Mouse (Mus musculus): ENCODE measurements around the gene Fgfr2.

Gene Fgfr2

GRCm38 (mm10) chr7:130324716-130325401 lies 2798.3 kb downstream of the Fgfr2 start:
- DNase-seq (ENCODE audit: low spot score), result peak; percentile 78

- no peak for DNase-seq (ENCODE audit: low spot score)
Observed at GRCm38 (mm10) chr7:130323766-130324165, 2799.4 kb downstream of the Fgfr2 start.

DNA sequence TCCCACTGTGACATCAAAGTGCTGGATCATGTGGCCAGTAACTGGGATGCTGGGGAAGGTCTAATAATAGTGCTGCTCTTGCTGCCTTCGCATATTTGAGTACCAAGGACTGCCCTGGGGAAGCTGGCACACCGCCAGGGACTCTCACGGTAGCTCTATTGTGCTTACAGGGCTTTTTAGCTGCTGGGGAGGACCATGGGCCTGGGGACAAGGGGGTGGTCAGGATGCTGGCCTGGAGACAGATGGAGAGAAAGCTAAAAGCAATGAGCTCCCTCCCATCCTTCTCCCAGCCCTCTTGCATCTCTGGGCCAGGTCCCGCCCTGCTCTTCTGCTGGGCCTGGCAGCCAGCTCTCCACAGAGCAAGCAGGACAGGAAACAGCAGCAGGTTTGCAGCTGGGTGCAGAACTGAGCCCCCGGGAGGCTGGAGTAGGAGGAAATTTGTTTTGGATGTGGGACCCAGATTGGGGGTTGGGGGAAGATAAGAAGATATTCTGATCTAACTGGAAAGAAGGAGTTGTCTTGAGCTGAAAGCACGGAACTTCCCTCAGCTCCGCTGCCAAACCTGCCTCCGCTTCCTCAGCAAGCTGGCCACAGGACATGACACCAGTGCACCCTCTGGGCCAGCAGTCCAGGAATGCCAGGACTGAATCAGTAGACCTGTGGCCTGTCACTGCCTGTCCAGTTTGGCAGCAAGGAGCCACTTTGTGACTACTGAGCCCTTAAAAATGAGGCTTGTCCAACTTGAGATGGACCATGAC lies 2803.2 kb downstream of the Fgfr2 start:
- DNase-seq (ENCODE audit: low spot score), result peak; percentile 45

DNA sequence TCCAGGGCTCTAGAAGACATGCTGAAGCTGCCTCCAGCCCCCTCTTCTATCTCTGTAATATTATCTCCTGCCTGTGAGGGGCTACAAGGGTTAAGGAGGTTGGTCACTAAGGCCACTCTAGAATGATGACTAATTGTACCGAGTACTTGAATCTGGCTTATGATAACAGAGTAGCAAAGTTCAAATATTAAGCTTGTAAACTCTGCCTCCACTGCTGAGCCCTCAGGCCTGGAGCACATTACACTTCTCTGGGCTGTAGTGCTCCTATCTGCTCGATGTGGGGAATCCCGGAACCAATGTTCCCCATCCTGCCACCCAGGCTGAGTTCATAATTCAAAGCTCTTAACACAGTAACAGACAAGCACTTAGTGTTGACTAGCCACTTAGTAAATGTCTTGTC lies 2806.9 kb downstream of the Fgfr2 start:
- no peak for DNase-seq (ENCODE audit: low spot score)

DNA sequence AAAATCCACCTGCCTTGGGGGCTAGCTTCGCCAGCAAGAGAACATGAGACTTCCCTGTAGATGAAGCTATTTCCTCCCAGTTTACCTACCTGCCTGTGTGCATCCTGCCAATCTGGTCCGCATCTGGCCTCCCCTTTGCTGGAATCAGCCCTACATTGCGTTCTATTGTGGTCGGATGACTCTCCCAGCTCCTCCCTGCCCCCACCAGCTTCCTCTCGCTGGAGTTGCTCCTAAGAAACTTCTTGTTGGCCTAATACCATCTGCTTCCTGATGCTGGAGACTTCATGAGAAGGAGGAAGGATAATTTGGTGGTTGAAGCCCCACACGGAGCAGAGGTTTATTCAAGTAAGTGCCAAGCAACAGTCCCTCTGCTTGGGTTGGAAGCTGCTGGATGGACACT lies 2807.9 kb downstream of the Fgfr2 start:
- DNase-seq (ENCODE audit: low spot score), result no peak

- DNase-seq (ENCODE audit: low spot score), result no peak
Observed at GRCm38 (mm10) chr7:130314658-130315057, 2808.5 kb downstream of the Fgfr2 start.

DNA sequence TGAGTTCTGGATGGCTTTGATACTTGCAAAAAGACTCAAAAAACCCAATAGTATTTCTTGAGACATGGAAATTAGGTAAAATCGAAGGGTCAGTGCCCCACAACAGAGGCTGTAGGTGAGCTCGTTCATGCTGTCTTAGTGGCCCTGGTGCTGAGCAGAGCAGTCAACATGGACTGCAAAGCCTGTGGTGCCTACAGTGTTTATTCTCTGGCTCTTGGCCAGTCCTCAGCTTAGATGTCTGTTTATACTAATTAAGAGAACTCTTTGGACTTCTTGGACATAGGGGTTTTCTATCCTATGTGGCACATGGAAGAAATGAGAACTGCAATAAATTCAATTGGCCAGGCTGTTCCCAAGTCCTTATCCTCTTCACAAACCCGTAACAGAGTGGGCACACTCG lies 2811.8 kb downstream of the Fgfr2 start:
- DNase-seq (ENCODE audit: low spot score), result no peak

- DNase-seq (ENCODE audit: low spot score), result no peak
Observed at GRCm38 (mm10) chr7:130309180-130309579, 2814.0 kb downstream of the Fgfr2 start.

DNA sequence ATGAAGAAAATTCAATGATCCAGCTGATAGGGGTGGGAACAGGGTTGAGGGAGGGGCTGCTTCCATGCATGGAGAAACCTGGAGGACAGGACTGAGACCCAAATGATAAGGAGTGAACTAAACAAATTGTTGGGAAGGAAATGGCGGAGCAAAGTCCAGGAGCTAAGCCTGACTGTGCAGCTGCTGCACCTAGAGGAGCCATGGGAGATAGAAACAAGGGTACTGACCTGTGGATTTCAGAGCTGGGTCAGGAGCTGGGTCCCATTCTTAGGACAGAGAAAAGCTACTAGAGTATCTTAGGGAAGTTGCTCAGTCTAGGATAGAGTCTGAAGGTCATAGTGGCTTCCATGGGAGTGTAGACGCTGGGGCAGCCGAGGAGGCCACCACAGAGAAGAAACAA lies 2816.1 kb downstream of the Fgfr2 start:
- no peak for DNase-seq (ENCODE audit: low spot score)

- no peak for DNase-seq (ENCODE audit: low spot score)
Observed at GRCm38 (mm10) chr7:130304642-130305041, 2818.5 kb downstream of the Fgfr2 start.

GRCm38 (mm10) chr7:130303464-130303863 lies 2819.7 kb downstream of the Fgfr2 start:
- DNase-seq (ENCODE audit: low spot score), result no peak

DNA sequence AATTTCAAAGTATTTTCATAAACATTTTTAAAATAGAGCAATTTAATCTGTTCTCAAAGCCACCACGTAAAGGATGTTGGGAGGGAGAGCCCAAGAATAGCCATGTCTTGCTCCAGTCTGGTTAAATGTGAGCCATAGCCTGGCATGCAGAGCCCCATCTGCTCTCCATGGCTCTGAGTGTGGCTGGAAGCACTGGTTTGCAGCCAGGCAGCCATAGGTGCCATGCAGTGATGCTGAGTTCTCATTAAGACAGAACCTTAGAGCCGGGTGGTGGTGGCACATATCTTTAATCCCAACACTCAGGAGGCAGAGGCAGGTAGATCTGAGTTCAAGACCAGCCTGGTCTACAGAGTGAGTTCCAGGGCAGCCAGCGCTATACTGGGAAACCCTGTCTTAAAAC lies 2822.5 kb downstream of the Fgfr2 start:
- no peak for DNase-seq (ENCODE audit: low spot score)

DNA sequence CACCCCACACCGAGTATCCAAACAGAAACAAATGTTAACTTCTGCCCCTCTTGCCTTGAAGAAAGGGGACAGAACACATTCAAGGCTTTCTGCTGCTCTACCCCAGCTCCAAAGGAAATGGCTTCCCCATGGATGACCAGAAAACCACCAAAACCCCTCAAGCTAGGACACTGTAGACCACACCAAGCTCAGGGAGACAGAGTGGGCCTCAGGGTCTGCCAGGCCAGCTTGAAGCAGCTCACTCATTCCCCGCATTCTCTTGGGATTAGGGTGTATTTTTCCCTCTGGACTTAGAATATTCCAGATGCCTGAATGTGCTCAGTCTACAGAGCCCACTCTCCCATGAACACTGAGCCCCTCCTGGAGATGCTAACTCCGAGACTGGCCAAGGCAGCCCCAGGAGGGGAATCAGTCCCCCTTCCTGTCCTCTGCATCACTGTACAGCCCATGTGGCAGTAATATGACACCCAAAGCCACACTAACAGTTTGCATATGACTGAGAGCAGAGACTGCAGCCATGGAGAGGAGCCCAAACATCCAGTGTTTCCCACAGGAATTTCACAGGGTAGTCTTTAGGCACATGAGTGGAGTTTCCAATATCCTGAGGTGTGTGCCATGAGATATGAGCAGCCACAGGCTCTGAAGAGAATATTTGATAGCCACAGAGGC lies 2824.1 kb downstream of the Fgfr2 start:
- DNase-seq (ENCODE audit: low spot score), result peak; percentile 12

- no peak for DNase-seq (ENCODE audit: low spot score)
Observed at GRCm38 (mm10) chr7:130291179-130291578, 2832.0 kb downstream of the Fgfr2 start.

- DNase-seq (ENCODE audit: low spot score), result no peak
Observed at GRCm38 (mm10) chr7:130289428-130289790, 2833.7 kb downstream of the Fgfr2 start.

DNA sequence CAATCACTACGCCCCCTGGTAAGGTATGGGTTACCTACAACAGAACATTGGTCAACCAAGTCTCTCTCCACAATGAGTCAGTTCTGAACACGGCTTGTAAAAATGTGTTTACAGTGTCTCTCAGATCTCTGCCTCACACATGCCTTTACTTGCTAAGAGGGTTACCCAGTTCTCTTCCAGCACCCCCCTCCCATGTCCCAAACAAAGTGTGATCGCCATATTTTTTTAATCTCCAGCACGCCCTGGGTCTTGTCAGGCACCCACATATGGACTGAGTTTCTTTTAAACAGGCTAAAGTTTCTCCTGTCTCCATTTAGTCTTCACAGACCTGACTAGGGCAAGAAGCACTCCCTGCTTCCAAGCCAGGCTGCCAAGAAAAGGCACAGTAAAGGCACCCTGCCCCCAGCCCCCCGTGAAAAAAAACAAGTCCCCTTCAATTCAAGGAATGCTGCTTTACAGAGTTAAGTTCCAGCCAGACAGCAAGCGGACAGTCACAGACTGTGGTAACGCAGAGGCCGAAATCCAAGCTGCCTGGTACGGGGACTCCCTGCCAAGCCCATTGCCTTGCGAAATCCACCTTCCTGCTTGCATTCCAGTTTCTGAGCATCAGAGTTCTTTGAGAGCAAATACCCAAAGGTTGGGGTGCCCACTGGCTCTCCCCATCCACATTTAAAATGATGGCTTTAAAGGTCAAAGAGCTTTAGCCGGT lies 2834.3 kb downstream of the Fgfr2 start:
- peak; percentile 74 for DNase-seq (ENCODE audit: low spot score)

- peak; percentile 12 for DNase-seq (ENCODE audit: low spot score)
Observed at GRCm38 (mm10) chr7:130288248-130288647, 2834.9 kb downstream of the Fgfr2 start.

DNA sequence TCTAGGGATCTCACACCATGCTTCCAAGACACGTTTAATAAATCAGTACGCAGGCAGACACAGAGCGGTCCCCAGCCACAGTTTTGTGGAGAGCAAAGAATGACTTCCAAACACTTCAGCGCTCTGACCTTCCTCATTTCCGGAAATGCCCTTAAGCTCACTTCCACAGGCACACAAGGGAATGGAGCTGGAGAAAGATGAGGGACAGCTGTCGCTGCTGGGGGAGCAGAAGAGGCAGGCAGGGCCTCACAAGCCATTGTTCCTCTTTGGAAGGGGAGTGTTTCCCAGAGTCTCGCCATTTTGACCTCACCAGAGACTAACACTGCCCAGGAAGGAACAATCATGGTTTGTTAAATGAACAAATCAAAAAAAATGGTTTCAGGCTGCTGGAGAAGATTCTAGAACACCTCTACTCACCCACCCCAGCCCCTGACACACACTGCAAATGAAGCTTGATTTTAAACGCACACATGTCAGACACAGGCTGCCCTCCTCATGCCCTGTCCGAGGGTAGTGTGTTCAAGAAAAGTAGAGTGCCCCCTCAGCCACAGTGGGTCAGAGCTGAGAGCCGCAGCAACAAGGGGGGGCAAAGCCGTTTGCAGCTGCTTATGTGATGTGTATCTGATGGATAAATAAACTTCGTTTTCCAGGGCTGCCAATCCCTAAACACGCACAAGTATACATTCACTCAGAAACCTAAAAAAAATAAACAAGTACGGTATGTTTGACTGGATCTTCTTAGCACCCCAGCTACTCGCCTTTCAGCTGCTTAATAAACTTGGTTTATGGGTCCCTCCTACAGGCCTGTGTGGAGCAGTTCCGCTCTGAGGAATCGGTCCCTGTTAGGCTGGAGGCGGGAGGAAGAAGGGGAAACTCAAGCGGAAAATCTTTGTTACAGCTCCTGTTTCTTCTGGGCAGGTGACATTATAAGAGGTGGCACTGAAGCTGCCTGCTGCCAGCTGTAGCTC lies 2844.1 kb downstream of the Fgfr2 start:
- no peak for DNase-seq (ENCODE audit: low spot score)

GRCm38 (mm10) chr7:130278000-130278737 lies 2845.0 kb downstream of the Fgfr2 start:
- DNase-seq (ENCODE audit: low spot score), result no peak

DNA sequence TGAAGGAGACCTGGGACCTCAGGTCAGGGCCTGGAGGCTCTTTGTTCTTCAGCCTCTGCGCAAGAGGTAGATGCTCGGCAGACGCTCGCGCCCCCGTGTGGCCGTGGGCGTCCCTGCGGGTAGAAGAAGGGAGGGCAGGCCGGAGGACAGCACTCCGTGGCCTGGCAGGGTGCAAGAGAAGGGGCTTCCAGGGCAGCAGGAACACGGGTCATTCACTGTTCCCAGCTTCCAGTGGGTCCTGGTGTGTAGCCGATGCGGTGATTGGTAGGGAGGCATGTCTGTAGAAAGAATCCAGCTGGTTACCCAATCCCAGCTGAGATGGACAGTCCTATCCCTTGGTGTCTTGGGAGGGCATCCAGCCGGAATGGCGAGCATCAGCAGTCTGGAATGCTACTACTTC lies 2849.9 kb downstream of the Fgfr2 start:
- DNase-seq (ENCODE audit: low spot score), result peak; percentile 49

GRCm38 (mm10) chr7:130270807-130271206 lies 2852.3 kb downstream of the Fgfr2 start:
- no peak for DNase-seq (ENCODE audit: low spot score)

Data from adipocyte (in vitro differentiated cells).